Mouse (Mus musculus) heart, embryonic 15.5 days (tissue): ENCODE measurements around the gene Fam131a. TPM values are rescaled to one million over a fixed set of nuclear protein-coding genes. Genes with fewer than 3 reads are reported as not detected.

ENCODE experiments used
- ATAC-seq: fragments of 200-750 bp; cut with Nextera tagmentation; replicated peaks from 2 replicates; pipeline ENCODE4 v1.8.0; 2017; ENCODE audit warnings: low read depth, moderate TSS enrichment; ENCODE audit not compliant: insufficient number of reproducible peaks, insufficient read depth, low FRiP score
- H3K27ac ChIP-seq: fragments of 300-500 bp; sonication (generic); 2 replicates; pipeline ENCODE4 v1.5.1; 2015; ENCODE audit warnings: mild to moderate bottlenecking, inconsistent platforms
- H3K27me3 ChIP-seq: fragments of 300-500 bp; sonication (generic); 2 replicates; pipeline ENCODE4 v1.6.1; 2015; ENCODE audit warnings: inconsistent platforms
- H3K36me3 ChIP-seq: fragments of 300-500 bp; sonication (generic); 2 replicates; pipeline ENCODE4 v1.6.1; 2015; ENCODE audit warnings: mild to moderate bottlenecking, inconsistent platforms
- H3K4me1 ChIP-seq: fragments of 300-500 bp; sonication (generic); replicated peaks from 2 replicates; pipeline ENCODE4 v1.6.1; 2015; ENCODE audit warnings: inconsistent platforms
- H3K4me2 ChIP-seq: fragments of 300-500 bp; sonication (generic); 2 replicates; pipeline ENCODE4 v1.6.1; 2015; ENCODE audit warnings: inconsistent platforms, mild to moderate bottlenecking, moderate library complexity
- H3K4me3 ChIP-seq: fragments of 300-500 bp; sonication (generic); 2 replicates; pipeline ENCODE4 v1.5.1; 2015; ENCODE audit warnings: mild to moderate bottlenecking, inconsistent platforms
- H3K9ac ChIP-seq: fragments of 300-500 bp; sonication (generic); 2 replicates; pipeline ENCODE4 v1.6.1; 2015; ENCODE audit warnings: mild to moderate bottlenecking, inconsistent platforms
- H3K9me3 ChIP-seq: fragments of 300-500 bp; sonication (generic); replicated peaks from 2 replicates; pipeline ENCODE4 v1.6.1; 2016; ENCODE audit warnings: inconsistent platforms
- WGBS: fragments of 180-500 bp; shearing (Covaris S2); methylation state at CpG from one replicate; pipeline ENCODE4 v1.1.7; 2015; ENCODE audit warnings: mixed read lengths; 5-methylcytosine and 5-hydroxymethylcytosine counted together
- polyA plus RNA-seq: library from polyadenylated mRNA; unstranded; fragments of >200 nt; fragmentation: Nextera tagmentation; extraction: Ambion mirVana; gene quantifications from 2 replicates; pipeline ENCODE4 v1.2.1, GENCODE M21; 2015

The Fam131a gene
- polyA plus RNA-seq, 1 experiment from 2014 or later: 7.1 TPM

DNA sequence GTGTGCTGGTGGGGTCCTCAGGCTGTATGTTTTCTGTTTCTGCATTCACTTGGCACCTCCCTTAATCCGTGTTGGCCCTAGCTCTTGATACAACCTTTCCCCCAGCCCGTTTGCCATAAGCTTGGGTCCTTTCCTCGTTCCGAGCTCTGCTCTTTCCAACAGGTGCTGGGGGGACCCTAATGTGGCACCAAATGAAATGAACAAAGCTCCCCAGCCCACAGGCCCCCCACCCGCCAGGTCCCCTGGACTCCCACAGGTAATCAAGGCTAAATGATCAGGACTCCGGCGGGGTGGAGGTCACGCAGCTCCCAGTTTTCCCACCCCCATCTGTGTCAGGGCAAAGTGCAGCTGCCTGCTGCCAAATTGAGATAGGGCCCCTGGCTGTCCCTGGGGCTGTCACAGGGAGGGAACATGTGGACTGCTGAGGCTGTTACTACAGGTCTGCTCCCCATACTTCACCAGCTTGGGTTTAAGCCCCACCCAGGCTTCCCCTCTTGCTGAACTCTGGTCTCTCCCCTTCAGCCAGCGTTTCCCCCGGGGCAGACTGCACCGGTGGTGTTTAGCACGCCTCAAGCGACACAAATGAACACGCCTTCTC, 19.2 kb upstream of the Fam131a start:
- peaks cover 39% of the 10 kb centered on the region for H3K36me3 ChIP-seq
- peak overlapping the region; percentile 86 for H3K4me3 ChIP-seq
- ATAC-seq: 0 out of 2 replicates have a peak, but pooled peaks have one; percentile 0
- peak overlapping the region; percentile 90 for H3K4me2 ChIP-seq
- 3% methylated on average over 14 of the region's 14 CpGs for WGBS
- peak overlapping the region; percentile 96 for H3K9ac ChIP-seq
- H3K27me3 ChIP-seq: no peaks in the 10 kb centered on the region
- H3K4me1 ChIP-seq: peaks cover 39% of the 10 kb centered on the region
- H3K27ac ChIP-seq: peak overlapping the region; percentile 91
- no peaks in the 10 kb centered on the region for H3K9me3 ChIP-seq

DNA sequence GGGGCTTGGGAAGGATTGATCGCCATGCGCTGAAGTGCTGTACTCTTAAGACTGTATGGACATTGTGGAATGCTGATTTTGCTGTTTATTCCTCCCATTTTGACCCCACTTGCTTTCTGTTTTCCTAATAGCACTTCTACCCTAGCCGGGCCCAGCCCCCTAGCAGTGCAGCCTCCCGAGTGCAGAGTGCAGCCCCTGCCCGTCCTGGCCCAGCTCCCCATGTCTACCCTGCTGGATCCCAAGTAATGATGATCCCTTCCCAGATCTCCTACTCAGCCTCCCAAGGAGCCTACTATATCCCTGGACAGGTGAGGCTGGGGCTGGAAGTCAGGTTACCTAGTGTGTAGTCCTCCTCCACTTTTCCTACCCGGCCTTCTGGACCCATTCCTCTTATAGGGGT, 17.8 kb upstream of the Fam131a start:
- Histone ChIP-seq H3K9me3 (no peaks in the 10 kb centered on the region), H3K27ac (no peak overlapping the region), H3K36me3 (peaks cover 52% of the 10 kb centered on the region), H3K27me3 (no peaks in the 10 kb centered on the region), H3K4me3 (peak overlapping the region; percentile 86; the same call in 1 of the 2 replicates), H3K4me1 (peaks cover 39% of the 10 kb centered on the region), H3K4me2 (peak overlapping the region; percentile 90; the same call in 1 of the 2 replicates), H3K9ac (no peak overlapping the region)
- 88% methylated on average over 6 of the region's 6 CpGs for WGBS
- ATAC-seq: no peak

DNA sequence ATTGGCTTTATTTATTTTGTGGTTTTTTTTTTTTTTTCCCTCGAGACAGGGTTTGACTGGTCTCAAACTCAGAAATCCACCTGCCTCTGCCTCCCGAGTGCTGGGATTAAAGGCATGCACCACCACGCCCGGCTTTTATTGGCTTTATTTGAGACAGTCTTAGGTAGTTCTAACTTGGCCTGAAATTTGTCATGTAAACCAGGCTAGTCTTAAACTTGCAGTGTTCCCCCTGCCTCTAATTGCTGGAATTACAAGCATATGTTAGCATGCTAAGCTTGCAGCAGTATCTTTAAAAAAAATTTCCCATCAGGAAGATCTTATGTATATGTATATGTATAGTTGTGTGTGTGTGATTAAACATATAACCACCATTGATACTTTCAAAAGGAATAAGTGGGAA, 16.3 kb upstream of the Fam131a start:
- WGBS: 82% methylated on average over 4 of the region's 4 CpGs
- H3K27ac ChIP-seq: no peak overlapping the region

DNA sequence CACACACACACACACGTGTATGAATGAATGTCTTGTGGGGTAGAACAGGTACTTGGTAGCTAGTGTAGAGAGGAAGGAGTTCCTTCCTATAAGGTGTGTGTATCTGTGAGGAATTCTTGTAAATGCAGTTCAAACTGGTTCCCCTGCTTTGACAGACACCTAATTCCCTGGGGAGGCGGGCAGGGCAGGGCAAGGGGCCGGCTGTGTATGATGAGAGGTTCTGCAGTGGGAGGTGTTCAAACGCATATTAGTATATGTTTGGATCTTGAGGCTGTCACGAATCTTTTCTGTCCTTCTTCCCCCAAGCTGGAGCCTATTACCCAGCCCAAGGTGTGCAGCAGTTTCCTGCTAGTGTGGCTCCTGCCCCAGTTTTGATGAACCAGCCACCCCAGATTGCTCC, 15.7 kb upstream of the Fam131a start:
- Histone ChIP-seq H3K36me3 (peaks cover 74% of the 10 kb centered on the region), H3K4me2 (no peak overlapping the region), H3K27ac (peak overlapping the region; percentile 29), H3K9ac (no peak overlapping the region), H3K4me3 (no peak overlapping the region), H3K4me1 (peaks cover 34% of the 10 kb centered on the region), H3K27me3 (no peaks in the 10 kb centered on the region), H3K9me3 (no peaks in the 10 kb centered on the region)
- WGBS: 83% methylated on average over 5 of the region's 5 CpGs
- ATAC-seq: no peak

More for the DNA sequence above, 16.3 kb upstream of the Fam131a start:
- ATAC-seq: no peak
- Histone ChIP-seq H3K4me1 (peaks cover 39% of the 10 kb centered on the region), H3K36me3 (peaks cover 67% of the 10 kb centered on the region), H3K9ac (no peak overlapping the region), H3K27me3 (no peaks in the 10 kb centered on the region), H3K4me2 (no peak overlapping the region), H3K4me3 (no peak overlapping the region), H3K9me3 (no peaks in the 10 kb centered on the region)

DNA sequence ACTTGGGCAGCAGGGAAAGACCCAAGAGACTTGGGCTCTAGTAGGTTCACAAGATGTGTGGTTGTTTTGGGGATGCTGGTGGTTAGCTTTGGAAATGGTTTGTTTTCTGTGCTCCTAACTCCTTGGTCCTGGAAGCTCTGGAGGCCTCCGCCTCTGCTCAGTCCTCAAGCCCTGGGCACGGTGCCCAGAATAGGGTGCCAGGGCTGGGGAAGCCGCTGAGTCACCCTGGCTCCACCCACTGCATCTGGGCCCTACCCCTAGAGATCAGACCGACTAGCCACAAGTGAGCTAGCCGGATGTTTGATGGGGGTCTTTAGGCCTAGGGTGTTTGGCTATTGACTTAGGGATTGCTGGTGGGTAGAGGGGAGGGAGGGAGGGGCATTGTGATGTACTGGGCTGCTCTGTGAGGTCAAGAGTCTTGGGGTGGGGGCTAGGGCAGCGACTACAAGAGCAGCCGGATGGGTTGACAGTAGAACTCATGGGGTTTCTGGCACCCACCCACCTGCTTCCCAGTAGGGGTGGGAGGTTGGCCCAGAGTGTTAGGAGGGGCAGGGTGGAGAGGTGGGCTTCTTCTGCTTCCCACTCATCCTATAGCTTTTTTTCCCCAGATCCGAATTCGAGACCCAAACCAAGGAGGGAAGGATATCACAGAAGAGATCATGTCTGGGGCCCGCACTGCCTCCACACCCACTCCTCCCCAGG, 14.9 kb upstream of the Fam131a start:
- ATAC-seq: peak; percentile 61
- Histone ChIP-seq H3K4me3 (no peak overlapping the region), H3K36me3 (peaks cover 81% of the 10 kb centered on the region), H3K9me3 (no peaks in the 10 kb centered on the region), H3K27ac (peak overlapping the region; percentile 29), H3K4me1 (peaks cover 34% of the 10 kb centered on the region), H3K27me3 (no peaks in the 10 kb centered on the region), H3K4me2 (no peak overlapping the region), H3K9ac (no peak overlapping the region)
- WGBS: 50% methylated on average over 10 of the region's 10 CpGs

DNA sequence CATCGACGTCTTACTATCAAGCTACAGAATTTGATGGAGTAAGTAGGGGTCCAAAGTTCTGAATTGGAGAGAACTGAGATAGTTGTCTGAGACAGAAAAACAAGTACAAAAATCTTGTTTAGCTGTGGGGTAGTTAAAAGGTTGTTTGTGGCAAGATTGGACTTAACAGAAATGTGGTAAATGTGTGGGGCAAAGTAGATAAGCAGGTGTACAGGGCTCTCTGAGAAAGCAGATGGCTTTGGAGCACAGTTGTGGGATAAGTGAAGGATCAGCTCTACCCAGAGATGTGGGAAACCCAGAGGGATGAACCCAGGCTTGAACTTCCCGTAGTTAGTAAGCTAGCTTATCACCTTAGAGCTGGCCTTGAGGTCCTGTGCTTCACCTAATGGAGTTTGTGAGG, 2.3 kb upstream of the Fam131a start:
- H3K27me3 ChIP-seq: no peaks in the 10 kb centered on the region
- no peak overlapping the region for H3K4me2 ChIP-seq
- no peaks in the 10 kb centered on the region for H3K9me3 ChIP-seq
- no peak for ATAC-seq
- H3K36me3 ChIP-seq: peaks cover 62% of the 10 kb centered on the region
- peaks cover 33% of the 10 kb centered on the region for H3K4me1 ChIP-seq
- no peak overlapping the region for H3K4me3 ChIP-seq
- H3K27ac ChIP-seq: no peak overlapping the region
- 84% methylated on average over 3 of the region's 3 CpGs for WGBS
- no peak overlapping the region for H3K9ac ChIP-seq

DNA sequence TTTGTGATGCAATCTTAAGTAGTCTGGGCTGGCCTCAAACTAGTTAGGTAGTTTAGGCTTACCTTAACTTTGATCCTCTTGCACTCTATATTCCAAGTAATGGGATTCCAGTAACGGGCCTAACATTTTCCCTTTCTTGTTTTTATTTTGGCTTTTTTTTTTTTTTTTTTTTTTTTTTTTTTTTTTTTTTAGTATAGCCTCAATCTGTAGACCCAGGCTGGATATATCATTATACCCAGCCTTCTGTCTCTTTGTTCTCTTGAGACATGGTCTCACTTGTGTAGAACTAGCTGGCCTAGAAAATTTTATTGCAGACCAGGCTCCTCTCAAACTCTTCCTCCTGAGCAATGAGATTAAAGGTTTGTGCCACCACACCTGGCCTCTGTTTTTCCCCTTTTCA, 1.4 kb upstream of the Fam131a start:
- Histone ChIP-seq H3K4me2 (no peak overlapping the region), H3K27ac (no peak overlapping the region), H3K9me3 (no peaks in the 10 kb centered on the region), H3K4me1 (peaks cover 41% of the 10 kb centered on the region), H3K9ac (no peak overlapping the region), H3K36me3 (peaks cover 53% of the 10 kb centered on the region), H3K4me3 (no peak overlapping the region), H3K27me3 (0 out of 2 replicates have a peak, but pooled peaks cover 6% of the 10 kb centered on the region)
- WGBS: 56% methylated on average over 1 of the region's 1 CpGs
- ATAC-seq: no peak

DNA sequence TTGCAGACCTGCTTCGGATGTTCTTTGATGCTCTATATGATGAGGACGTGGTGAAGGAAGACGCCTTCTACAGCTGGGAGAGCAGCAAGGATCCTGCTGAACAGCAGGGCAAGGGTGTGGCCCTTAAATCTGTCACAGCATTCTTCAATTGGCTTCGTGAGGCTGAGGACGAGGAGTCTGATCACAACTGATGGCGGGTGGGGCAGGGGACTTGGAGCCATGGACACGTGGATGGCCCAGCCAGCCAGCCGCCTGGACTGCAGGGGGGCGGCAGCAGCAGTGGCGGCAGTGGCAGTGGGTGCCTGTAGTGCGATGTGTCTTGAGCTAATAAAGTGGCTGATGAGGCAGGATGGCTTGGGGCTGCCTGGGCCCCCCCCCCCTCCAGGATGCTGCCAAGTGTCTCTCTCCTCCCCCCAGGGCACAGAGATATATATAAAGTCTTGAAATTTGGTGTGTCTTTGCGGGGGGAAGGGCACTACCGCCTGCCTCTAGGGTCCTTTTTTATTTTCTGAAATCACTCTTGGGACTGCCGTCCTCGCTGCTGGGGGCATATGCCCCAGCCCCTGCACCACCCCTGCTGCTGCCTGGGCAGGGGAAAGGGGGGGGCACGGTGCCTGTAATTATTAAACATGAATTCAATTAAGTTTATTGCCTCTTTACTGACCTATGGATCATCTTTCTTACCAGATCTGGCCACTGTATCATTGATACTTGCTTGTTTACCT, 638 bp upstream of the Fam131a start:
- Histone ChIP-seq H3K9ac (no peak overlapping the region), H3K4me1 (peaks cover 41% of the 10 kb centered on the region), H3K4me3 (no peak overlapping the region), H3K9me3 (no peaks in the 10 kb centered on the region), H3K27me3 (0 out of 2 replicates have a peak, but pooled peaks cover 7% of the 10 kb centered on the region), H3K36me3 (peaks cover 45% of the 10 kb centered on the region), H3K4me2 (no peak overlapping the region; the same call in 1 of the 2 replicates), H3K27ac (no peak overlapping the region)
- WGBS: 53% methylated on average over 16 of the region's 16 CpGs
- no peak for ATAC-seq

DNA sequence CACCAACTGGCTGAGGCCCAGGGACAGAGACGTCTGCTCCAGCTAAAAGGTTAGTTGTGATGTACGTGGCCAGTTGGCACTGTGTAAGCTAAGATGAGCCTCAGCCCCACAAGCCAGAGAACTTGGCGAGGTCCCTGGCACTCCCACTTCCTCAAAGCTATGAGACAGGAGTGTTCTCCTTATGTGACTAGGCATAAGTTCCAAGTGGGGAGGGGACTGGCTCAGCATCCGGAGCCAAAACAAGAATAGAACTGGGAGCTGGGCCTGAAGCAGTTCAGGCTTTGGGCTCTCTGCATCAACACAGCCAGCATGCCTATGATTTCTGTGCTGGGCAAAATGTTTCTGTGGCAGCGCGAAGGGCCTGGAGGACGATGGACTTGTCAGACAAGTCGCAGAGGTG, 1.7 kb downstream of the Fam131a start:
- Histone ChIP-seq H3K27me3 (0 out of 2 replicates have a peak, but pooled peaks cover 7% of the 10 kb centered on the region), H3K9ac (no peak overlapping the region), H3K9me3 (no peaks in the 10 kb centered on the region), H3K36me3 (peaks cover 27% of the 10 kb centered on the region), H3K27ac (peak overlapping the region; percentile 65), H3K4me1 (peaks cover 41% of the 10 kb centered on the region), H3K4me3 (peak overlapping the region; percentile 42), H3K4me2 (peak overlapping the region; percentile 64)
- 55% methylated on average over 8 of the region's 8 CpGs for WGBS
- ATAC-seq: 0 out of 2 replicates have a peak, but pooled peaks have one; percentile 5

DNA sequence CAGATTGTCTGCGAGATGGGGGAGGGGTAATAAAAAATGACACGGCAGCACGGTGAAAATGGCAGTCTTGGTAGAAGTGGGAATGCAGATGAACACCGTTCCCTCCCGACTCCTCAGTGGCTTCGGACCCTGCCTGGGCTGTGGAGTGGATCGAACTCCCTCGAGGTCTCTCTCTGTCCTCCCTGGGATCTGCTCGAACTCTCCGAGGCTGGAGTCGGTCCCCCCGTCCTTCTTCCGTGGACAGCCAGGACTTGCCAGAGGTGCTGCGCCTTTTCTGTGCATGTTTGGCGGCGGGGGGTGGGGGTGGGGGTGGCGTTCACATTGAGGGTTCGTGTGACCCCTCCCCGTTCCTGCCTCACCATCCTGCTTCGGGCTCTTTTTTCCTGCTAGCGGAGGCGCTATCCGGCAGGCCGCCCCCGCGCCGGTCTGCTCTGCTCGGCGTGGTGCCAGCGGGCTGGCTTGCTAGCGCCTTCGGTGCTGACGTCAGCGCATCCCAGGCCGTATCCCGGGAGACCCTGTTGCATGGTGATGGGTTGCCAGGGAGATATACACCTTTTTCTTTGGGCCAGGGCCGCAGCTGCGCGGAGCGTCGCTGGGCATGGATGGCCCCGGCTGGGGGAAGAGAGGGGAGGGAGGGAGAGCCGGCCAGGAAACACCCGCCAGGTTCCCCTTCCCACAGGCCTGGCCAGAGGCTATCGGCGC, 2.7 kb downstream of the Fam131a start:
- H3K9me3 ChIP-seq: no peaks in the 10 kb centered on the region
- peak; percentile 77 for ATAC-seq
- peak overlapping the region; percentile 64 for H3K4me2 ChIP-seq
- H3K4me1 ChIP-seq: peaks cover 41% of the 10 kb centered on the region
- H3K9ac ChIP-seq: peak overlapping the region; percentile 12; the same call in 1 of the 2 replicates
- peak overlapping the region; percentile 42 for H3K4me3 ChIP-seq
- peaks cover 20% of the 10 kb centered on the region for H3K36me3 ChIP-seq
- peak overlapping the region; percentile 65 for H3K27ac ChIP-seq
- H3K27me3 ChIP-seq: 0 out of 2 replicates have a peak, but pooled peaks cover 7% of the 10 kb centered on the region
- WGBS: 3% methylated on average over 43 of the region's 46 CpGs

DNA sequence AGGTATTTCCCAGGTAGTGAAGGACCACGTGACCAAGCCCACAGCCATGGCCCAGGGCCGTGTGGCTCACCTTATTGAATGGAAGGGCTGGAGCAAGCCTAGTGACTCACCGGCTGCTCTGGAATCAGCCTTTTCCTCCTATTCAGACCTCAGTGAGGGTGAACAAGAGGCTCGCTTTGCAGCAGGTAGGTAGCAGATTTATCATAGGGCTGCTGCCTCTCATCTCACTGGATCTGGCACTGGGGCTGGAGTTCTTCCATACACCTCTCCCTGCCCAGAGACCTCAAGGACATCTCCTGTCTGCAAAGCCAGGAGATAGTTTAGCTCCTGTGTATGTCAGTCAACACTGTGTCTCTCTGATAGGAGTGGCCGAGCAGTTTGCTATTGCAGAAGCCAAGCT, 6.2 kb downstream of the Fam131a start:
- 74% methylated on average over 5 of the region's 5 CpGs for WGBS
- Histone ChIP-seq H3K36me3 (peaks cover 9% of the 10 kb centered on the region; the same call in 1 of the 2 replicates), H3K4me1 (peaks cover 37% of the 10 kb centered on the region), H3K27me3 (0 out of 2 replicates have a peak, but pooled peaks cover 7% of the 10 kb centered on the region), H3K4me2 (no peak overlapping the region), H3K27ac (no peak overlapping the region), H3K4me3 (no peak overlapping the region), H3K9me3 (no peaks in the 10 kb centered on the region), H3K9ac (no peak overlapping the region)
- ATAC-seq: no peak
